7 mouse cellular contexts compared by ENCODE assay signal in the genomic region with DNA sequence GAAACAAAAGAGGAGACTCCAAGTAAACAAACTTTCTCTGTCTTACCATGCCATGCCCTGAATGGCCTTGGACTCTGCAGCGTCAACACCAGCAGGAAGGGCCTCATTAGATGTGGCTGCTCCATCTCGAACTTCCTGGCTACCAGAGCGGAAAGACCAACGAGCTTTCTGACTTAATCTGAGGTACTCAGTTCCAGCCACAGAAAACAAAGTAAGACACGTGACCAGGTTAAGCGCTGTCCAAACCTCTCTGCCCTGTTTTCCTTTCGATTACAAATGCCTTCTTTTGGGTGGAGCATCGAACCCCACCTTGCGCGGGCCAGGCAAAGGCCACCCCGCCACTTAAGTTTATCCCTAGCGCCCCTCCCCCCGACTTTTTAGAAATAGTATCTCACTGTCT. TPM values are rescaled to one million over a fixed set of nuclear protein-coding genes. Genes with fewer than 3 reads are reported as not detected.
A peak's percentile ranks its signal among the peaks of the same experiment; 100 is the strongest.
DNase-seq lines count a peak whose midpoint lies in the region; ATAC-seq and TF ChIP-seq lines count a peak whose summit lies in the region.

No protein-coding gene starts in this region.

- H3K4me1 ChIP-seq in bone marrow, adult 2 months (ENCODE audit: control insufficient read depth, insufficient read depth, low read length), result peaks cover 1% of the 10 kb centered on the region; the same call in 1 of the 2 replicates
- H3K4me1 ChIP-seq in intestine, embryonic 16.5 days (ENCODE audit: control insufficient read depth, insufficient read depth, low read length), result peaks cover 5% of the 10 kb centered on the region; the same call in 1 of the 2 replicates
- peaks cover 2% of the 10 kb centered on the region; the same call in 1 of the 2 replicates for H3K4me1 ChIP-seq in lung, adult 2 months (ENCODE audit: control insufficient read depth, insufficient read depth, low read length)
- peaks cover 2% of the 10 kb centered on the region; the same call in 1 of the 2 replicates for H3K4me1 ChIP-seq in small intestine, adult 2 months (ENCODE audit: control insufficient read depth, insufficient read depth, insufficient read length, low read length)

- no peak for TF ChIP-seq POLR2A in bone marrow, adult 2 months (IDR thresholded peaks at IDR 0.05; ENCODE audit: borderline replicate concordance, control insufficient read depth, low read depth, low read length)
- 0 out of 2 replicates have a peak, but pooled peaks have one; percentile 19 for TF ChIP-seq POLR2A in lung, adult 2 months (IDR thresholded peaks at IDR 0.05; ENCODE audit: borderline replicate concordance, extremely low read depth, low read depth, low read length)
- TF ChIP-seq POLR2A in small intestine, adult 2 months (IDR thresholded peaks at IDR 0.05; ENCODE audit: low read depth, low read length), result no peak

- no peaks in the 10 kb centered on the region for H3K36me3 ChIP-seq in intestine, embryonic 16.5 days (ENCODE audit: control insufficient read depth, insufficient read depth, low read length)
- H3K36me3 ChIP-seq in small intestine, adult 2 months (ENCODE audit: control insufficient read depth, insufficient read depth, low read length), result no peaks in the 10 kb centered on the region

- WGBS in bone marrow, adult 2 months, result 4% methylated on average over 13 of the region's 13 CpGs
- 19% methylated on average over 13 of the region's 13 CpGs for WGBS in intestine, embryonic 16.5 days
- 7% methylated on average over 13 of the region's 13 CpGs for WGBS in lung, adult 2 months
- 9% methylated on average over 13 of the region's 13 CpGs for WGBS in small intestine, adult 2 months

- ATAC-seq in granulocyte monocyte progenitor cell, adult 5-6 weeks (replicated peaks; ENCODE audit: poor library complexity, severe bottlenecking), result peak; percentile 85
- peak; percentile 75 for ATAC-seq in intestine, embryonic 16.5 days

- H3K9me3 ChIP-seq in intestine, embryonic 16.5 days (ENCODE audit: control insufficient read depth, low read length), result no peaks in the 10 kb centered on the region

- peak overlapping the region; percentile 18 for H3K4me3 ChIP-seq in bone marrow, adult 2 months (replicated peaks; ENCODE audit: control insufficient read depth, low read depth, low read length)
- H3K4me3 ChIP-seq in intestine, embryonic 16.5 days (ENCODE audit: low read length), result peak overlapping the region; percentile 22; the same call in 1 of the 2 replicates
- peak overlapping the region; percentile 3 for H3K4me3 ChIP-seq in lung, adult 2 months (replicated peaks; ENCODE audit: extremely low read depth, low read depth, low read length)
- H3K4me3 ChIP-seq in small intestine, adult 2 months (ENCODE audit: low read depth, low read length), result peak overlapping the region; percentile 48

- TF ChIP-seq CTCF in bone marrow, adult 2 months (IDR thresholded peaks at IDR 0.05; ENCODE audit: control insufficient read depth, insufficient read depth, low read length), result no peak
- no peak for TF ChIP-seq CTCF in lung, adult 2 months (IDR thresholded peaks at IDR 0.05; ENCODE audit: insufficient read depth, low read length)
- TF ChIP-seq CTCF in small intestine, adult 2 months (IDR thresholded peaks at IDR 0.05; ENCODE audit: extremely low read depth, insufficient read length, insufficient replicate concordance, low read depth, low read length), result no peak

- peak; percentile 48 for DNase-seq in lung, adult 2 months
- no peak for DNase-seq in urinary bladder, postnatal 4 days (ENCODE audit: low spot score in 2 of 2)
- no peak for DNase-seq in spleen, postnatal 10 days (ENCODE audit: low spot score in 2 of 2)

- no peak overlapping the region for H3K9ac ChIP-seq in intestine, embryonic 16.5 days (ENCODE audit: low read depth, low read length)

- H3K4me2 ChIP-seq in intestine, embryonic 16.5 days (ENCODE audit: low read depth, low read length), result peak overlapping the region; percentile 42

- no peaks in the 10 kb centered on the region for H3K27me3 ChIP-seq in intestine, embryonic 16.5 days (replicated peaks; ENCODE audit: control insufficient read depth, insufficient read depth, low read length)
- H3K27me3 ChIP-seq in small intestine, adult 2 months (ENCODE audit: control insufficient read depth, insufficient read depth, low read length), result no peaks in the 10 kb centered on the region

- 0 out of 2 replicates have a peak overlapping the region, but pooled peaks have one; percentile 11 for H3K27ac ChIP-seq in bone marrow, adult 2 months (ENCODE audit: control insufficient read depth, insufficient read depth, low read depth, low read length, poor library complexity)
- no peak overlapping the region for H3K27ac ChIP-seq in intestine, embryonic 16.5 days (ENCODE audit: low read length)
- no peak overlapping the region; the same call in 1 of the 2 replicates for H3K27ac ChIP-seq in small intestine, adult 2 months (ENCODE audit: insufficient read depth, low read depth, low read length)

RNA-seq across cellular contexts. Expression of gene Fnbp1l, which starts 10.1 kb away (rescaled TPM):
- 2.4 and 6.2 TPM in 2 replicates for polyA plus RNA-seq in bone marrow, adult 2 months (2011; ENCODE audit: insufficient read depth, insufficient read length, low replicate concordance, missing spikeins)
- 11.1 and 14.9 TPM in 2 replicates for total RNA-seq in granulocyte monocyte progenitor cell, adult 5-6 weeks (2014; fragmentation: Nextera tagmentation)
- total RNA-seq in granulocyte monocyte progenitor cell, adult 5-6 weeks (2017), result 11.8 and 13.3 TPM in 2 replicates
- polyA plus RNA-seq in intestine, embryonic 16.5 days (2015; fragmentation: Nextera tagmentation; extraction: Ambion mirVana), result 26.3 and 29.6 TPM in 2 replicates
- polyA plus RNA-seq in lung, adult 2 months (2012; rRNA removed), result 20.1 and 40.4 TPM in 2 replicates
- 3.1 and 9.0 TPM in 2 replicates for polyA plus RNA-seq in small intestine, adult 2 months (2012; rRNA removed)
